Mouse (Mus musculus) liver, postnatal 0 days (tissue): ENCODE measurements around the gene 2310034G01Rik.

ENCODE experiments used
- CTCF ChIP-seq: sonication (generic); IDR thresholded peaks from 2 replicates; pipeline ENCODE4 v1.5.1; 2016; ENCODE audit warnings: antibody characterized with exemption, low read depth
- EP300 ChIP-seq: IDR thresholded peaks from 2 replicates; pipeline ENCODE4 v1.6.1; 2016; ENCODE audit warnings: antibody characterized with exemption, low read depth, mild to moderate bottlenecking

- TF ChIP-seq EP300 (no peak), CTCF (peak; percentile 78)
Measured at GRCm38 (mm10) chr19:46369204-46369603, 19.1 kb upstream of the 2310034G01Rik start.
